Mouse (Mus musculus) thymus, adult 2 months (tissue): ENCODE measurements around the gene Psmd12.

Source experiments
- CTCF ChIP-seq: fragments of 200-500 bp; IDR thresholded peaks from 2 replicates; pipeline ENCODE4 v1.5.1; 2012; ENCODE audit warnings: mild to moderate bottlenecking, control low read depth, low read length, moderate library complexity, borderline replicate concordance; ENCODE audit not compliant: control insufficient read depth, poor library complexity, insufficient read depth; ENCODE audit errors: extremely low read depth
- POLR2A ChIP-seq: fragments of 200-500 bp; IDR thresholded peaks from 2 replicates; pipeline ENCODE4 v1.6.1; 2012; ENCODE audit warnings: mild to moderate bottlenecking, low read length, control low read depth, moderate library complexity; ENCODE audit not compliant: control insufficient read depth, poor library complexity, insufficient read depth; ENCODE audit errors: extremely low read depth

DNA sequence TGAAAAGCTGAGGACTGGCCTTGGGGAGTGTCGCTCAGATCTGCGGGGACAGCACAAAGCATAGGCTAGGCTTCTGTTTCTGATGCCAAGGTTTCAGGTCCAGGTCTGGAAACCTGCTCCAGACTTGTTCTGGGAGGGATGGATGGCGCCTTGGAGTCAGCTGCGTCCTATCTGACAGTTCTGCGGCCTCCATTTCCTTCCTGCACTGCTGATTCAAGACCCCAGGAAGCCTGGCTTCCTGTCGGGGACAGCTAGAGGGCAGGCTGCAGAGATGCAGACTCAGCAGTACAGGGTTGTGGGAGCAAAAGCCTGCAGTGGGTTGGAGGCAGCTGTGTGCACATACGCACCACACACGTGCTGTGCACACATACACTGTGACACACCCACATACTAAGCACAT lies 50.0 kb downstream of the Psmd12 start:
- TF ChIP-seq CTCF (peak; percentile 58; the same call in 1 of the 2 replicates), POLR2A (0 out of 2 replicates have a peak, but pooled peaks have one; percentile 22)
